Mouse (Mus musculus): ENCODE measurements around the gene Gm11634.
"Not testable (repeated sequence)": the region's sequence is repeated elsewhere in the genome, so short reads cannot be mapped to it uniquely, and the experiment has no call there.

DNA sequence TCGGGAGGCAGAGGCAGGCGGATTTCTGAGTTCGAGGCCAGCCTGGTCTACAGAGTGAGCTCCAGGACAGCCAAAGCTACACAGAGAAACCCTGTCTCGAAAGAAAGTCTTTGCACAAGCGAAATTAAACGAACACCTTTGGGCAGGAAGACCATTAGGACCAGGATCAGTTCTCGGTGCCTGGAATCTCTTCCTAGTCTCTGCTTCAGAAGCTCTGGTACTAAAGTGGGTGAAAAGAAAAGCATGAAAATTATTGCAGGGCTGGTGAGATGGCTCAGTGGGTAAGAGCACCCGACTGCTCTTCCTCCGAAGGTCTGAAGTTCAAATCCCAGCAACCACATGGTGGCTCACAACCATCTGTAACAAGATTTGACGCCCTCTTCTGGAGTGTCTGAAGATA, 48.0 kb upstream of the Gm11634 start:
- not testable (repeated sequence) for TF ChIP-seq CTCF (conservative IDR thresholded peaks at IDR 0.05; ENCODE audit: low read length); NANOG (IDR thresholded peaks at IDR 0.05; ENCODE audit: borderline replicate concordance, low read length); POU5F1 (IDR thresholded peaks at IDR 0.05; ENCODE audit: borderline replicate concordance, low read length)
